Mouse (Mus musculus): ENCODE results near the gene Rbmxl1. TPM values are rescaled to one million over a fixed set of nuclear protein-coding genes. Genes with fewer than 3 reads are reported as not detected.
A peak's percentile ranks its signal among the peaks of the same experiment; 100 is the strongest.
"Not testable (repeated sequence)": the region's sequence is repeated elsewhere in the genome, so short reads cannot be mapped to it uniquely, and the experiment has no call there.

Rbmxl1 gene
- polyA plus RNA-seq, 1 experiment from 2014 or later: 188 TPM

- no peak overlapping the region for H3K27ac ChIP-seq (replicated peaks)
- no peak overlapping the region for H3K4me2 ChIP-seq
- no peaks in the 10 kb centered on the region for H3K9me3 ChIP-seq
- H3K4me1 ChIP-seq (replicated peaks): peaks cover 8% of the 10 kb centered on the region
- no peak overlapping the region for H3K9ac ChIP-seq
- no peaks in the 10 kb centered on the region for H3K27me3 ChIP-seq
- no peak for ATAC-seq (ENCODE audit: low FRiP score, low read depth)
- H3K4me3 ChIP-seq: no peak overlapping the region
- WGBS: 91% methylated on average over 3 of the region's 3 CpGs
- peaks cover 12% of the 10 kb centered on the region for H3K36me3 ChIP-seq
Observed at GRCm38 (mm10) chr8:78515132-78515531, 6.4 kb upstream of the Rbmxl1 start.

- Histone ChIP-seq H3K4me1 (replicated peaks) (peaks cover 10% of the 10 kb centered on the region), H3K9me3 (no peaks in the 10 kb centered on the region), H3K4me2 (no peak overlapping the region), H3K36me3 (peaks cover 12% of the 10 kb centered on the region), H3K27ac (replicated peaks) (no peak overlapping the region), H3K4me3 (no peak overlapping the region), H3K9ac (no peak overlapping the region), H3K27me3 (no peaks in the 10 kb centered on the region)
- WGBS: 100% methylated on average over 1 of the region's 1 CpGs
- no peak for ATAC-seq (ENCODE audit: low FRiP score, low read depth)
Observed at GRCm38 (mm10) chr8:78514706-78515105, 6.0 kb upstream of the Rbmxl1 start.

GRCm38 (mm10) chr8:78513106-78513505, 4.4 kb upstream of the Rbmxl1 start:
- no peak for ATAC-seq (ENCODE audit: low FRiP score, low read depth)
- 84% methylated on average over 4 of the region's 4 CpGs for WGBS

GRCm38 (mm10) chr8:78510926-78511325, 2.2 kb upstream of the Rbmxl1 start:
- Histone ChIP-seq H3K9me3 (no peaks in the 10 kb centered on the region), H3K4me3 (no peak overlapping the region), H3K36me3 (peaks cover 5% of the 10 kb centered on the region), H3K9ac (no peak overlapping the region), H3K27me3 (no peaks in the 10 kb centered on the region), H3K4me2 (0 out of 2 replicates have a peak overlapping the region, but pooled peaks have one; percentile 15), H3K27ac (replicated peaks) (no peak overlapping the region), H3K4me1 (replicated peaks) (peaks cover 22% of the 10 kb centered on the region)
- ATAC-seq (ENCODE audit: low FRiP score, low read depth): no peak
- 59% methylated on average over 3 of the region's 3 CpGs for WGBS

More at GRCm38 (mm10) chr8:78513106-78513505, 4.4 kb upstream of the Rbmxl1 start:
- H3K27me3 ChIP-seq: no peaks in the 10 kb centered on the region
- no peak overlapping the region for H3K9ac ChIP-seq
- no peak overlapping the region for H3K4me2 ChIP-seq
- no peaks in the 10 kb centered on the region for H3K9me3 ChIP-seq
- no peak overlapping the region for H3K4me3 ChIP-seq
- H3K4me1 ChIP-seq (replicated peaks): peaks cover 10% of the 10 kb centered on the region
- H3K27ac ChIP-seq (replicated peaks): no peak overlapping the region
- peaks cover 10% of the 10 kb centered on the region for H3K36me3 ChIP-seq

- under 1% methylated on average over 11 of the region's 11 CpGs for WGBS
- H3K4me1 ChIP-seq (replicated peaks): peaks cover 22% of the 10 kb centered on the region
- H3K9me3 ChIP-seq: no peaks in the 10 kb centered on the region
- no peak for ATAC-seq (ENCODE audit: low FRiP score, low read depth)
- peaks cover 5% of the 10 kb centered on the region for H3K36me3 ChIP-seq
- H3K27ac ChIP-seq (replicated peaks): 0 out of 2 replicates have a peak overlapping the region, but pooled peaks have one; percentile 99
- H3K27me3 ChIP-seq: no peaks in the 10 kb centered on the region
- H3K4me3 ChIP-seq: peak overlapping the region; percentile 84
- peak overlapping the region; percentile 85 for H3K4me2 ChIP-seq
- peak overlapping the region; percentile 92 for H3K9ac ChIP-seq
Observed at GRCm38 (mm10) chr8:78510094-78510493, 1.4 kb upstream of the Rbmxl1 start.

GRCm38 (mm10) chr8:78509273-78510031, 754 bp upstream of the Rbmxl1 start, which contains the start of gene Slc10a7:
Slc10a7 (plus strand) TSS chr8:78509346.
- H3K4me1 ChIP-seq (replicated peaks): peaks cover 22% of the 10 kb centered on the region
- peaks cover 11% of the 10 kb centered on the region for H3K36me3 ChIP-seq
- ATAC-seq (ENCODE audit: low FRiP score, low read depth): peak; percentile 97
- peak within 1 kb of the TSS; percentile 85 for H3K4me2 ChIP-seq
- under 1% methylated on average over 51 of the region's 51 CpGs for WGBS
- peak within 1 kb of the TSS; percentile 84 for H3K4me3 ChIP-seq
- peak within 1 kb of the TSS; percentile 92 for H3K9ac ChIP-seq
- peak within 1 kb of the TSS; percentile 99 for H3K27ac ChIP-seq (replicated peaks)
- no peaks in the 10 kb centered on the region for H3K9me3 ChIP-seq
- no peaks in the 10 kb centered on the region for H3K27me3 ChIP-seq

- Histone ChIP-seq H3K4me1 (replicated peaks) (peaks cover 22% of the 10 kb centered on the region), H3K4me3 (peak overlapping the region; percentile 84), H3K27me3 (no peaks in the 10 kb centered on the region), H3K9ac (peak overlapping the region; percentile 92), H3K36me3 (peaks cover 17% of the 10 kb centered on the region), H3K27ac (replicated peaks) (peak overlapping the region; percentile 99), H3K9me3 (no peaks in the 10 kb centered on the region), H3K4me2 (peak overlapping the region; percentile 85)
- ATAC-seq (ENCODE audit: low FRiP score, low read depth): peak; percentile 40
- under 1% methylated on average over 38 of the region's 38 CpGs for WGBS
Observed at GRCm38 (mm10) chr8:78507979-78508718, 549 bp downstream of the Rbmxl1 start.

GRCm38 (mm10) chr8:78502706-78503105, 6.0 kb downstream of the Rbmxl1 start:
- H3K4me3 ChIP-seq: no peak overlapping the region
- no peak overlapping the region for H3K27ac ChIP-seq (replicated peaks)
- ATAC-seq (ENCODE audit: low FRiP score, low read depth): no peak
- H3K9me3 ChIP-seq: no peaks in the 10 kb centered on the region
- H3K36me3 ChIP-seq: peaks cover 17% of the 10 kb centered on the region
- 75% methylated on average over 2 of the region's 2 CpGs for WGBS
- H3K4me1 ChIP-seq (replicated peaks): peaks cover 9% of the 10 kb centered on the region
- H3K9ac ChIP-seq: no peak overlapping the region
- no peaks in the 10 kb centered on the region for H3K27me3 ChIP-seq
- H3K4me2 ChIP-seq: no peak overlapping the region

- H3K27me3 ChIP-seq; H3K27ac ChIP-seq (replicated peaks); H3K4me2 ChIP-seq; H3K36me3 ChIP-seq; ATAC-seq (ENCODE audit: low FRiP score, low read depth); H3K4me1 ChIP-seq (replicated peaks); H3K9ac ChIP-seq; H3K9me3 ChIP-seq; H3K4me3 ChIP-seq: not testable (repeated sequence)
- WGBS: 99% methylated on average over 3 of the region's 3 CpGs
Observed at GRCm38 (mm10) chr8:78496273-78496672, 12.4 kb downstream of the Rbmxl1 start.

GRCm38 (mm10) chr8:78493031-78493430, 15.7 kb downstream of the Rbmxl1 start:
- no peaks in the 10 kb centered on the region for H3K9me3 ChIP-seq
- H3K4me1 ChIP-seq (replicated peaks): no peaks in the 10 kb centered on the region
- H3K36me3 ChIP-seq: no peaks in the 10 kb centered on the region
- H3K27me3 ChIP-seq: no peaks in the 10 kb centered on the region
- no peak overlapping the region for H3K4me3 ChIP-seq
- no peak overlapping the region for H3K27ac ChIP-seq (replicated peaks)
- WGBS: 27% methylated on average over 2 of the region's 2 CpGs
- no peak for ATAC-seq (ENCODE audit: low FRiP score, low read depth)
- H3K4me2 ChIP-seq: no peak overlapping the region
- H3K9ac ChIP-seq: no peak overlapping the region

- no peaks in the 10 kb centered on the region for H3K36me3 ChIP-seq
- WGBS: 81% methylated on average over 3 of the region's 3 CpGs
- no peak overlapping the region for H3K27ac ChIP-seq (replicated peaks)
- ATAC-seq (ENCODE audit: low FRiP score, low read depth): no peak
- no peaks in the 10 kb centered on the region for H3K4me1 ChIP-seq (replicated peaks)
- no peak overlapping the region for H3K4me2 ChIP-seq
- no peaks in the 10 kb centered on the region for H3K9me3 ChIP-seq
- no peaks in the 10 kb centered on the region for H3K27me3 ChIP-seq
- no peak overlapping the region for H3K4me3 ChIP-seq
- no peak overlapping the region for H3K9ac ChIP-seq
Observed at GRCm38 (mm10) chr8:78489733-78490132, 19.0 kb downstream of the Rbmxl1 start.
